Mouse (Mus musculus) hematopoietic multipotent progenitor cell, adult 10-12 weeks (in vitro differentiated cells): Measurements from ENCODE around the gene Ddx17. TPM values are rescaled to one million over a fixed set of nuclear protein-coding genes. Genes with fewer than 3 reads are reported as not detected.

Experiments used
- polyA plus RNA-seq: library from polyadenylated mRNA; stranded (reverse); fragments of >175 nt; gene quantifications from 2 replicates; pipeline ENCODE4 v1.2.3, GENCODE M21; 2012; ENCODE audit warnings: low replicate concordance

Ddx17 gene
- 92.9 and 168 TPM in 2 replicates for polyA plus RNA-seq

GRCm38 (mm10) chr15:79546410-79547288, at the start of gene Ddx17:
Gene Ddx17 (minus strand): TSS chr15:79546741.

GRCm38 (mm10) chr15:79516171-79517096, 30.1 kb downstream of the Ddx17 start, which contains the start of gene Kdelr3:
Gene Kdelr3 (plus strand): TSS chr15:79516411.

GRCm38 (mm10) chr15:79504707-79505452, 41.7 kb downstream of the Ddx17 start, which contains the start of gene Kcnj4:
Gene Kcnj4 (minus strand): TSS chr15:79505241.

Other genes starting within 250 kb of the Ddx17 start
- gene Pla2g6, start 218.4 kb downstream of the Ddx17 start, polyA plus RNA-seq = 21.1 and 30.1 TPM in 2 replicates
- 0.83 and 3.1 TPM in 2 replicates for gene Maff, start 200.1 kb downstream of the Ddx17 start, polyA plus RNA-seq
- gene Tmem184b, start 143.2 kb downstream of the Ddx17 start, polyA plus RNA-seq = 128 and 258 TPM in 2 replicates
- 35.8 and 87.8 TPM in 2 replicates for gene Csnk1e, start 91.2 kb downstream of the Ddx17 start, polyA plus RNA-seq
- gene Kcnj4, start 41.5 kb downstream of the Ddx17 start, polyA plus RNA-seq = not detected in 2 replicates
- 0.08 TPM in 1 of 2 replicates, not detected in the other for gene Kdelr3, start 30.3 kb downstream of the Ddx17 start, polyA plus RNA-seq
- not detected in 2 replicates for gene Dmc1, start 58.4 kb upstream of the Ddx17 start, polyA plus RNA-seq
- gene Fam227a, start 112.2 kb upstream of the Ddx17 start, polyA plus RNA-seq = 0.11 and 0.62 TPM in 2 replicates
- 33.7 and 37.4 TPM in 2 replicates for gene Cby1, start 112.5 kb upstream of the Ddx17 start, polyA plus RNA-seq
- 59.5 and 61.4 TPM in 2 replicates for gene Tomm22, start 124.1 kb upstream of the Ddx17 start, polyA plus RNA-seq
- 11.0 and 24.6 TPM in 2 replicates for gene Josd1, start 141.2 kb upstream of the Ddx17 start, polyA plus RNA-seq
- gene Gtpbp1, start 144.1 kb upstream of the Ddx17 start, polyA plus RNA-seq = 74.4 and 157 TPM in 2 replicates
- gene Sun2, start 195.8 kb upstream of the Ddx17 start, polyA plus RNA-seq = 323 and 388 TPM in 2 replicates
- gene Dnal4, start 231.1 kb upstream of the Ddx17 start, polyA plus RNA-seq = 23.9 and 28.1 TPM in 2 replicates